Mouse (Mus musculus): Measurements from ENCODE around the gene Icam2. TPM values are rescaled to one million over a fixed set of nuclear protein-coding genes. Genes with fewer than 3 reads are reported as not detected.

The Icam2 gene
- polyA plus RNA-seq (2014; fragmentation: Nextera tagmentation; extraction: Ambion mirVana): 5.1 and 14.2 TPM in 2 replicates

- H3K4me1 ChIP-seq (ENCODE audit: control insufficient read depth, insufficient read depth, low read length): no peaks in the 10 kb centered on the region
- H3K9ac ChIP-seq (replicated peaks; ENCODE audit: low read depth, low read length): no peak within 1 kb of the TSS
- no peaks in the 10 kb centered on the region for H3K36me3 ChIP-seq (ENCODE audit: control insufficient read depth, insufficient read depth, low read length)
- no peak for ATAC-seq (ENCODE audit: low read depth)
- H3K4me3 ChIP-seq (ENCODE audit: low read depth, low read length): no peak within 1 kb of the TSS
- no peaks in the 10 kb centered on the region for H3K27me3 ChIP-seq (ENCODE audit: control insufficient read depth, insufficient read depth, low read length)
- no peak within 1 kb of the TSS for H3K4me2 ChIP-seq (ENCODE audit: low read depth, low read length)
- WGBS: 81% methylated on average over 6 of the region's 6 CpGs
- H3K27ac ChIP-seq (ENCODE audit: low read depth, low read length): no peak within 1 kb of the TSS
- H3K9me3 ChIP-seq (ENCODE audit: control insufficient read depth, low read length): no peaks in the 10 kb centered on the region
Observed at GRCm38 (mm10) chr11:106387791-106388216, at the start of gene Icam2. Gene Icam2 (minus strand): TSS chr11:106388075.

DNA sequence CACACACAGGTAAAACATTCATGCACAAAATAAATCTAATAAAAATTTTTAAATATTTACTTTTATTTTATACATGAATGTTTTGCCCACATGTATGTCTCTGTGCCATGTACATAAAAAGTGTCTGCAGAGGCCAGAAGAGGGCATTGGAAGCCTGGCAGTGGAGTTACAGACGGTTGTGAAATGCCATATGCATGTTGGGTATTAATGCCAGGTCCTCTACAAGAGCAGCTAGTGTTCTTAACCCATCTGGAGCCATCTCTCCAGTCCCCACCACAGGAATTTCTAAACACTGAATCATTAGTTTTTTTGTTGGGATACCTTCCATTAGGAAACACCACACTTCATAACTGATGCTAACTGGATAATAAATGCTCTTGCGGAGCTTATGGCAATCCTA, 49.7 kb upstream of the Icam2 start:
- no peaks in the 10 kb centered on the region for H3K9me3 ChIP-seq (ENCODE audit: control insufficient read depth, low read length)
- no peaks in the 10 kb centered on the region for H3K36me3 ChIP-seq (ENCODE audit: control insufficient read depth, insufficient read depth, low read length)
- no peak overlapping the region for H3K4me3 ChIP-seq (ENCODE audit: low read depth, low read length)
- H3K4me1 ChIP-seq (ENCODE audit: control insufficient read depth, insufficient read depth, low read length): no peaks in the 10 kb centered on the region
- no peak overlapping the region for H3K4me2 ChIP-seq (ENCODE audit: low read depth, low read length)
- H3K27ac ChIP-seq (ENCODE audit: low read depth, low read length): no peak overlapping the region
- H3K9ac ChIP-seq (replicated peaks; ENCODE audit: low read depth, low read length): no peak overlapping the region
- 95% methylated on average over 2 of the region's 2 CpGs for WGBS
- no peak for ATAC-seq (ENCODE audit: low read depth)
- H3K27me3 ChIP-seq (ENCODE audit: control insufficient read depth, insufficient read depth, low read length): no peaks in the 10 kb centered on the region

GRCm38 (mm10) chr11:106437039-106437438, 49.2 kb upstream of the Icam2 start:
- Histone ChIP-seq H3K9me3 (ENCODE audit: control insufficient read depth, low read length) (no peaks in the 10 kb centered on the region), H3K27ac (ENCODE audit: low read depth, low read length) (no peak overlapping the region), H3K27me3 (ENCODE audit: control insufficient read depth, insufficient read depth, low read length) (no peaks in the 10 kb centered on the region), H3K9ac (replicated peaks; ENCODE audit: low read depth, low read length) (no peak overlapping the region), H3K36me3 (ENCODE audit: control insufficient read depth, insufficient read depth, low read length) (no peaks in the 10 kb centered on the region), H3K4me3 (ENCODE audit: low read depth, low read length) (no peak overlapping the region), H3K4me2 (ENCODE audit: low read depth, low read length) (no peak overlapping the region), H3K4me1 (ENCODE audit: control insufficient read depth, insufficient read depth, low read length) (no peaks in the 10 kb centered on the region)
- no peak for ATAC-seq (ENCODE audit: low read depth)
- 93% methylated on average over 5 of the region's 5 CpGs for WGBS

DNA sequence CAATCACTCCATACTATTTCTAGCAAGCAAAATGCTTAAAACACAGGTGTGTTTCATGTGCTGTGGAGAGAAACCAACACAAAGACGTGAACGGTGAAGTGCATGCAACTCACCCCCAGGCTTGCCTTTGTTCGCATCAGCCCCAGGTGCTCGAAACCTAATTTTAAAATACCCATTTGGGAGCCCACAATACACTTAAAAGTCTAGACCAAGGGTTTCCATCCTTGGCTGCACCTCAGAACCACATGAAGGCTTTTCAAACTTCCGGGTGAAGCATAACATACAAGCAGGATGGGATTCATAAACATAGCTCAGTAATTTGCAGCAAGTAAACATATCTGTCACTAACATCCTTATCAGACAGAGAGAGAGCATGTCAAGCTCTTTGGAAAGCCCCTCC, 42.5 kb upstream of the Icam2 start:
- no peak overlapping the region for H3K9ac ChIP-seq (replicated peaks; ENCODE audit: low read depth, low read length)
- no peak overlapping the region for H3K4me2 ChIP-seq (ENCODE audit: low read depth, low read length)
- no peaks in the 10 kb centered on the region for H3K4me1 ChIP-seq (ENCODE audit: control insufficient read depth, insufficient read depth, low read length)
- 92% methylated on average over 5 of the region's 5 CpGs for WGBS
- H3K4me3 ChIP-seq (ENCODE audit: low read depth, low read length): no peak overlapping the region
- no peaks in the 10 kb centered on the region for H3K27me3 ChIP-seq (ENCODE audit: control insufficient read depth, insufficient read depth, low read length)
- no peaks in the 10 kb centered on the region for H3K9me3 ChIP-seq (ENCODE audit: control insufficient read depth, low read length)
- peaks cover 3% of the 10 kb centered on the region; the same call in 1 of the 2 replicates for H3K36me3 ChIP-seq (ENCODE audit: control insufficient read depth, insufficient read depth, low read length)
- no peak overlapping the region for H3K27ac ChIP-seq (ENCODE audit: low read depth, low read length)
- ATAC-seq (ENCODE audit: low read depth): no peak

DNA sequence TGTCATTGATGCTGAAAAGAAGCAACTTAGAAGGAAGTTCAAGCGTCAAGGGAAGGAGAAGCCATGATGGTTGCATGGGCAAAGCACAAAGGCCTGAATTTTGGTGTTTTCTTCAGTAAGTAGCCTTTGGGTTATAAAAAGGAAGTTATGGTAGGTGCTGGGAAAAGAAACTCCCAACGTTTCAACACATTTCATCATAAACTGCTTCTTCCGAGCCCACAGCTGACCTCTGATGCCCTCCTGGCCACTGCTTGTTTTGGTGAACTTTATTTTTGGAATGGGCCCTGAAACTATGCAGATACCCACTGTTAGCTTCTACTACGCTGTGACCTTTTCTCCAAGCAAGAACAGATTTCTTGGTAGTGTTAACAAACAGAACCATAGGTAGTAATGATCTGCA, 41.8 kb upstream of the Icam2 start:
- no peak overlapping the region for H3K4me3 ChIP-seq (ENCODE audit: low read depth, low read length)
- ATAC-seq (ENCODE audit: low read depth): no peak
- H3K9me3 ChIP-seq (ENCODE audit: control insufficient read depth, low read length): no peaks in the 10 kb centered on the region
- H3K9ac ChIP-seq (replicated peaks; ENCODE audit: low read depth, low read length): no peak overlapping the region
- no peaks in the 10 kb centered on the region for H3K4me1 ChIP-seq (ENCODE audit: control insufficient read depth, insufficient read depth, low read length)
- 81% methylated on average over 4 of the region's 4 CpGs for WGBS
- no peaks in the 10 kb centered on the region for H3K27me3 ChIP-seq (ENCODE audit: control insufficient read depth, insufficient read depth, low read length)
- H3K36me3 ChIP-seq (ENCODE audit: control insufficient read depth, insufficient read depth, low read length): peaks cover 3% of the 10 kb centered on the region; the same call in 1 of the 2 replicates
- no peak overlapping the region for H3K4me2 ChIP-seq (ENCODE audit: low read depth, low read length)
- H3K27ac ChIP-seq (ENCODE audit: low read depth, low read length): no peak overlapping the region

- peaks cover 3% of the 10 kb centered on the region; the same call in 1 of the 2 replicates for H3K36me3 ChIP-seq (ENCODE audit: control insufficient read depth, insufficient read depth, low read length)
- no peaks in the 10 kb centered on the region for H3K9me3 ChIP-seq (ENCODE audit: control insufficient read depth, low read length)
- no peak overlapping the region for H3K4me3 ChIP-seq (ENCODE audit: low read depth, low read length)
- no peak overlapping the region for H3K27ac ChIP-seq (ENCODE audit: low read depth, low read length)
- H3K9ac ChIP-seq (replicated peaks; ENCODE audit: low read depth, low read length): no peak overlapping the region
- 93% methylated on average over 2 of the region's 2 CpGs for WGBS
- H3K4me1 ChIP-seq (ENCODE audit: control insufficient read depth, insufficient read depth, low read length): no peaks in the 10 kb centered on the region
- no peaks in the 10 kb centered on the region for H3K27me3 ChIP-seq (ENCODE audit: control insufficient read depth, insufficient read depth, low read length)
- no peak for ATAC-seq (ENCODE audit: low read depth)
- H3K4me2 ChIP-seq (ENCODE audit: low read depth, low read length): no peak overlapping the region
Observed at GRCm38 (mm10) chr11:106428556-106428955, 40.7 kb upstream of the Icam2 start.

DNA sequence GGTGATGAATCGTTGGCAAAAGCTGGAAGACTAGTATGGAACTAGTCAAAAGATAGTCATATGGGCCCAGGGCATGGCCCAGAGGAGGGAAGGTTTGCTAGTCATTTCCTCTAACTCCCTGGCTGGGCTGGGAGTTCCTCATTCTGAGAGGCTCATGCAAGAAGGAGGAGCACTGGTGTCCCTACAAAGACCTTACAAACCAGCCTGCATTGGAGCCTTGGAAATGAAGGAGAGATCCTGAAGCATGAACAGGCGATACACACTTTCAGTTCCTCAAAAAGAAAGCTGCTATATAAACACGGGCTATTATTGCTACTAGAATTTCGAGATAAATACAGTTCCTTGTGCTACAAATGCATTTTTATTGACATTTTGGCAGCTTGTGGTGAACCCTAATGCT, 40.2 kb upstream of the Icam2 start:
- Histone ChIP-seq H3K36me3 (ENCODE audit: control insufficient read depth, insufficient read depth, low read length) (peaks cover 3% of the 10 kb centered on the region; the same call in 1 of the 2 replicates), H3K4me3 (ENCODE audit: low read depth, low read length) (no peak overlapping the region), H3K9me3 (ENCODE audit: control insufficient read depth, low read length) (no peaks in the 10 kb centered on the region), H3K9ac (replicated peaks; ENCODE audit: low read depth, low read length) (no peak overlapping the region), H3K4me1 (ENCODE audit: control insufficient read depth, insufficient read depth, low read length) (no peaks in the 10 kb centered on the region), H3K4me2 (ENCODE audit: low read depth, low read length) (no peak overlapping the region), H3K27ac (ENCODE audit: low read depth, low read length) (no peak overlapping the region), H3K27me3 (ENCODE audit: control insufficient read depth, insufficient read depth, low read length) (no peaks in the 10 kb centered on the region)
- no peak for ATAC-seq (ENCODE audit: low read depth)
- WGBS: 85% methylated on average over 4 of the region's 4 CpGs

GRCm38 (mm10) chr11:106426447-106426846, 38.6 kb upstream of the Icam2 start:
- Histone ChIP-seq H3K4me2 (ENCODE audit: low read depth, low read length) (no peak overlapping the region), H3K9ac (replicated peaks; ENCODE audit: low read depth, low read length) (no peak overlapping the region), H3K36me3 (ENCODE audit: control insufficient read depth, insufficient read depth, low read length) (peaks cover 3% of the 10 kb centered on the region; the same call in 1 of the 2 replicates), H3K27me3 (ENCODE audit: control insufficient read depth, insufficient read depth, low read length) (no peaks in the 10 kb centered on the region), H3K9me3 (ENCODE audit: control insufficient read depth, low read length) (no peaks in the 10 kb centered on the region), H3K4me3 (ENCODE audit: low read depth, low read length) (no peak overlapping the region), H3K27ac (ENCODE audit: low read depth, low read length) (no peak overlapping the region), H3K4me1 (ENCODE audit: control insufficient read depth, insufficient read depth, low read length) (no peaks in the 10 kb centered on the region)
- no peak for ATAC-seq (ENCODE audit: low read depth)
- 95% methylated on average over 4 of the region's 4 CpGs for WGBS

DNA sequence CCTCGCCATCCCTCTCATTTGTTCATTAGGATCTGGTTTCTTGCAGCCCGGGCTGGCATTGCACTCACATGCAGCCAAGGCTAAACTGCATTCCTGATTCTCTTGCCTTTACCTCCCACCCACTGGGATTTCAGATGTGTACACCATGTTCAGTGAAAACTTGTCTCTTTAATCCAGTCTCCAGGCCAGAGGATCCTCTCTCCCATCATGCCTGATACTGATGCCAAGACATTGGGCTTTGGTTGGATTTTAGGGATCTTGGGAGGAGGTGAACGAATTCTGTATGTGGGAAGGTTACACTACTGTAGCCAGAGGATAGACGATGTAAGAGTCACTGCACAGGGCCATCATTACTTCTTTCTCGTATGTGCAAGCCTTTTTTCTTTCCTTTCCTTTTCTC, 37.3 kb upstream of the Icam2 start:
- no peaks in the 10 kb centered on the region for H3K9me3 ChIP-seq (ENCODE audit: control insufficient read depth, low read length)
- 92% methylated on average over 5 of the region's 5 CpGs for WGBS
- no peak overlapping the region for H3K4me3 ChIP-seq (ENCODE audit: low read depth, low read length)
- no peaks in the 10 kb centered on the region for H3K4me1 ChIP-seq (ENCODE audit: control insufficient read depth, insufficient read depth, low read length)
- no peak for ATAC-seq (ENCODE audit: low read depth)
- no peaks in the 10 kb centered on the region for H3K27me3 ChIP-seq (ENCODE audit: control insufficient read depth, insufficient read depth, low read length)
- no peak overlapping the region for H3K27ac ChIP-seq (ENCODE audit: low read depth, low read length)
- H3K4me2 ChIP-seq (ENCODE audit: low read depth, low read length): no peak overlapping the region
- peaks cover 3% of the 10 kb centered on the region; the same call in 1 of the 2 replicates for H3K36me3 ChIP-seq (ENCODE audit: control insufficient read depth, insufficient read depth, low read length)
- H3K9ac ChIP-seq (replicated peaks; ENCODE audit: low read depth, low read length): no peak overlapping the region
